Mouse (Mus musculus) spleen, adult 2 months (tissue): ENCODE results near the gene Fkbp7. TPM values are rescaled to one million over a fixed set of nuclear protein-coding genes. Genes with fewer than 3 reads are reported as not detected.
A peak's percentile ranks its signal among the peaks of the same experiment; 100 is the strongest.

ENCODE experiments used
- DNase-seq, 2 experiments: peaks; one replicate each; pipeline versions ENCODE4 v3.0.0 to v3.0.0-alpha.2; 2012 to 2021; ENCODE audit warnings: low spot score in 2 of 2, low read depth in 1 of 2
- H3K27ac ChIP-seq: fragments of 200-500 bp; 2 replicates; pipeline ENCODE4 v1.5.1; 2012; ENCODE audit warnings: low read length, inconsistent platforms; ENCODE audit not compliant: insufficient read depth
- H3K27me3 ChIP-seq: fragments of 200-500 bp; 2 replicates; pipeline ENCODE4 v1.6.1; 2012; ENCODE audit warnings: mild to moderate bottlenecking, moderate library complexity, low read length, inconsistent platforms; ENCODE audit not compliant: control insufficient read depth, insufficient read depth
- H3K36me3 ChIP-seq: fragments of 200-500 bp; 2 replicates; pipeline ENCODE4 v1.6.1; 2012; ENCODE audit warnings: mild to moderate bottlenecking, low read length, inconsistent platforms; ENCODE audit not compliant: control insufficient read depth, insufficient read depth
- H3K4me1 ChIP-seq: fragments of 200-500 bp; 2 replicates; pipeline ENCODE4 v1.6.1; 2011; ENCODE audit warnings: inconsistent platforms; ENCODE audit not compliant: control insufficient read depth, insufficient read depth, insufficient read length
- H3K4me3 ChIP-seq: fragments of 200-500 bp; 2 replicates; pipeline ENCODE4 v1.5.1; 2011; ENCODE audit warnings: mild to moderate bottlenecking, inconsistent platforms; ENCODE audit not compliant: insufficient read depth, insufficient read length; ENCODE audit errors: extremely low read depth
- CTCF ChIP-seq: fragments of 200-500 bp; IDR thresholded peaks from 2 replicates; pipeline ENCODE4 v1.5.1; 2011; ENCODE audit warnings: mild to moderate bottlenecking, inconsistent platforms; ENCODE audit not compliant: insufficient read depth, insufficient read length, insufficient replicate concordance; ENCODE audit errors: extremely low read depth
- POLR2A ChIP-seq: fragments of 200-500 bp; IDR thresholded peaks from 2 replicates; pipeline ENCODE4 v1.6.1; 2011; ENCODE audit warnings: low read depth, low read length, inconsistent platforms
- WGBS: fragments of 180-500 bp; shearing (Covaris S2); methylation state at CpG from one replicate; pipeline ENCODE4 v1.1.7; 2018; 5-methylcytosine and 5-hydroxymethylcytosine counted together
- polyA plus RNA-seq: library from polyadenylated mRNA; depleted of rRNA; stranded (reverse); fragments of >200 nt; gene quantifications from 2 replicates; pipeline ENCODE4 v1.2.3, GENCODE M21; 2012; rRNA removed

Gene Fkbp7
- 0.97 and 1.0 TPM in 2 replicates for polyA plus RNA-seq

DNA sequence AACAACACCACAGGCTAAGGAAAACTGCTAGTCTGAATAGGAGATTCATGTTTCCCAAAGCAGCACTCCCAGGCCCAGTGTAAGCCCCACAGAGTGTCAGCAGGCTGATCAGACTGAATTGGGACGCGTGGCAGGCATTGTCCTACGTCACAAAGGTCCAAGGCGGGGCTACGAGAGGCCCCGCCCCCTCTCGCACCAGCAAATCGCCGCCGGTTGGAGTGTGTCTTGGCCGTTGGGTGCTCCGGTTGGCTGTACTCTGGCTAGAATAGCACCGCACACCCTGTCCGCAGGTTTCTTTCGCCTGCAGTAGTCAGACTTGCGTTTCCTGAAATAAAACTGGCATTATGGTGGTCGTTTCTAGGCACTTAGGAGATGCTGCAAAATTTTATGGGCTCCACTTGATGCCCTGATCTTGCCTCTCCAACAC, at the start of gene Fkbp7:
Fkbp7 (minus strand) TSS at position 151 of the 427 bp plus-strand sequence.
- DNase-seq: peak; percentile 78 to 82
- TF ChIP-seq CTCF (no peak), POLR2A (peak; percentile 58)
- H3K4me3 ChIP-seq: peak within 1 kb of the TSS; percentile 65
- peaks cover 15% of the 10 kb centered on the region; the same call in 1 of the 2 replicates for H3K4me1 ChIP-seq
- WGBS: under 1% methylated on average over 17 of the region's 17 CpGs
- H3K36me3 ChIP-seq: no peaks in the 10 kb centered on the region
- no peaks in the 10 kb centered on the region for H3K27me3 ChIP-seq
- peak within 1 kb of the TSS; percentile 43; the same call in 1 of the 2 replicates for H3K27ac ChIP-seq

DNA sequence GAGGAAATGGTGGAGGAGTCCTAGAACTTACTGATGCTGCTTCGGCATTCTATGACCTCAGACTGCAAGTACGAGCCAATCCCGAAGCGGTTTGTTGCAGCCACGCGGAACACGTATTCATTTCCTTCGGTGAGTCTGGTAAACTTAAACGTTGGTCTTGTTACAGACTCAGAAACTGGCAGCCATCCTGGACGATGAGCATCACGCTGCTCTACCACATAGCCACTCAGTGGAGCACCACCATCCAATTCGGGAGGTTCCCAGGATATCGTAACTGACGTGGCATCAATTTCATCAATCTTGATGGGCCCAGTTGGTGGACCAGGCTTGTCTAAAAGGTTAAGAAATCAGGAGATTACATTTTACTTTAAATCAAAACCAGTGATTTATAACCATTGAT, 46.7 kb upstream of the Fkbp7 start:
- no peak overlapping the region for H3K27ac ChIP-seq
- 95% methylated on average over 14 of the region's 14 CpGs for WGBS
- H3K36me3 ChIP-seq: 0 out of 2 replicates have a peak, but pooled peaks cover 1% of the 10 kb centered on the region
- no peak for TF ChIP-seq CTCF
- TF ChIP-seq POLR2A: no peak
- DNase-seq: no peak
- no peaks in the 10 kb centered on the region for H3K27me3 ChIP-seq
- no peak overlapping the region for H3K4me3 ChIP-seq
- no peaks in the 10 kb centered on the region for H3K4me1 ChIP-seq

DNA sequence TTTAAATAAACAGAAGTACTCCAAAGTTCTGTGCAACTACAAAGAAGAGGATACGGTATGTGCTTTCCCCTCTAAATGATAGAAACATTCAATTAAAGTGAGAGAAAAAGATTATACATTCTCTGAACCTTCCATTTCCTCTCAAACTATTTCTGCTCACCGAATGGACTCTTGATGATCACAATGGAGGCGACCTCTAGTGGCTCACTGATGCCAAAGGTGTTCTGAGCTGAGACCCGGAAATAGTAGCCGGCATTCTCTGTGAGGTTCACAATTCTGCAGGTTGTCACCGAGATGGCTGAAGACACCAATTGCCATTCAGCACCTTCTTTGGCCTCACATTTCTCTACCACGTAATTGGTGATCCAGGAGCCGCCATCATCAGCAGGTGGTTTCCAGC, 42.1 kb upstream of the Fkbp7 start:
- WGBS: 84% methylated on average over 8 of the region's 8 CpGs
- no peak for DNase-seq
- no peak overlapping the region for H3K4me3 ChIP-seq
- no peaks in the 10 kb centered on the region for H3K27me3 ChIP-seq
- 0 out of 2 replicates have a peak, but pooled peaks cover 1% of the 10 kb centered on the region for H3K36me3 ChIP-seq
- no peak for TF ChIP-seq POLR2A
- TF ChIP-seq CTCF: no peak
- no peaks in the 10 kb centered on the region for H3K4me1 ChIP-seq
- H3K27ac ChIP-seq: no peak overlapping the region

DNA sequence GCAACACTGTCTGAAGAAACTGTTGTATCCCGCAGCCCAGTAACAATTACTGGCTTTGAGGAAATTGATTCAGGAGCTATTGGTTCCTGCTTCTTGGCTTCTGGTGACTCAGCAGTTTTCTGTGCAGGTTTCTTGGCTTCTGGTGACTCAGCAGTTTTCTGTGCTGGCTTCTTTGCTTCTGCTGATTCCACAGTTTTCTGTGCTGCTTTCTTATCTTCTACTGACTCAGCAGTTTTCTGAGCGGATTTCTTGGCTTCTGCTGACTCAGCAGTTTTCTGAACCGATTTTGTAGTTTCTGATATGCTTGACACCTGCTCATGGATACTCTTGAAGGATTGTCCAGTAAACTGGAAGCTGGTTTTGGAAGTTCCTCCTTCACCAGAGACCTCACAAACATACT, 35.6 kb upstream of the Fkbp7 start:
- Histone ChIP-seq H3K27me3 (no peaks in the 10 kb centered on the region), H3K4me1 (no peaks in the 10 kb centered on the region), H3K27ac (no peak overlapping the region), H3K36me3 (0 out of 2 replicates have a peak, but pooled peaks cover 2% of the 10 kb centered on the region), H3K4me3 (no peak overlapping the region)
- WGBS: 83% methylated on average over 3 of the region's 3 CpGs
- TF ChIP-seq POLR2A (no peak), CTCF (no peak)
- DNase-seq: no peak

DNA sequence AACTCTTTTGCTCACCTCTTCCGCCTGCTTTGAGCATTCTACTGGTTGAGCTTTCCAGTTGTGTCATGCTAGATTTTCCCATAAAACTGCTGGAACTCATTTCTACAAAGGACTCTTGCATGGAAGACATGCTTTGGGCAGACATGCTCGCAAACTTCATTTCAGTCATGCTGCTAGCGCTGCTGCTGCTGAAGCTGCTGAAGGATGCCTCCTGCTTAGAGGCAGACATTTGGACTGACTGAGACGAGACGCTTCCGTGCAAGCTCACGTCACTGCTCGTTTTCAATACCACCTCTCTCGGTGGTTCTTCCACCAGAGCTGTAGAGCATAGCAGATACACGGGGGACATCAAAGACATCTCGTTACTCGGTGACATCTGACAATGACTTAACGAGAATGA, 32.7 kb upstream of the Fkbp7 start:
- WGBS: 95% methylated on average over 13 of the region's 13 CpGs
- TF ChIP-seq POLR2A: no peak
- no peak for TF ChIP-seq CTCF
- peaks cover 2% of the 10 kb centered on the region; the same call in 1 of the 2 replicates for H3K36me3 ChIP-seq
- H3K27me3 ChIP-seq: no peaks in the 10 kb centered on the region
- H3K27ac ChIP-seq: no peak overlapping the region
- no peaks in the 10 kb centered on the region for H3K4me1 ChIP-seq
- no peak for DNase-seq
- no peak overlapping the region for H3K4me3 ChIP-seq

DNA sequence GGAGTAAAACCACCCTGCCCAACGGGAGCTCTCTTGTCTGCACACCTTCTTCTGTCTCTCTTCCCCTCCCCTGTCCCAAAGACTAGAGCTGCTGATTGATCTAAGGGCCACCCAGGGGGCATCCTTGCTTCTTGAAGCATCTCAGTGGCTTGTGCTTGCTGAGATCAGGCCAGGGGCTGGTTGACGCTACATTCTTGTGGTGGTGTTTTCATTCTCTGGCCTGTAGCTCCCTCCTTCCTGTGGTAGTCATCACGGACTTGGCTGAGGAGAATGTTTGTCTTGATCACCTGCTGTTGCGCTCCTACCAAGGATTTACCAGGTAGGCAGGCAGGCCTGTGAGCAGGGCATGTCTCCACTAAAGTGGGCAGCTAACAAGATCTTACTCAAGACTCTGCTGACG, 29.8 kb upstream of the Fkbp7 start:
- WGBS: 93% methylated on average over 5 of the region's 5 CpGs
- Histone ChIP-seq H3K27me3 (no peaks in the 10 kb centered on the region), H3K4me3 (no peak overlapping the region), H3K4me1 (no peaks in the 10 kb centered on the region), H3K27ac (no peak overlapping the region), H3K36me3 (peaks cover 4% of the 10 kb centered on the region; the same call in 1 of the 2 replicates)
- no peak for DNase-seq
- TF ChIP-seq POLR2A: no peak
- no peak for TF ChIP-seq CTCF

DNA sequence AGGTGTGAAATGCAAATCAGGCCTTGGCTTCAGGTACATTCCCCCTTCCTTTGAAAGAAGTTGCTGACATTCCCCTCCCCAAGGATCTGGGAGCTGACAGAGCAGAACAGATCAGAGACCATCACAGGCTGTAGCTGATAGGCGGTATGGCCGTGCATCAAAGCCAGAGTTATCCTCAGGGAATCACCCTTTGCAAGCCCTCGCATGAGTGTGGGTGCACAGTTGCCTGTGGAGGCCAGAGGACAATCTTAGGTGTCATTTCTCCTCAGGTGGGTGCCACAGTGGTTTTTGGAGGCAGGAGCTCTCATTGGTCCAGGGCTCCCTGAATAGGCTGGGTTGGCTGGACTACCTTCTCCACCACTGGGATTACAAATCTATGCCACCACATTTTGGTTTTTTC, 29.3 kb upstream of the Fkbp7 start:
- Histone ChIP-seq H3K4me1 (no peaks in the 10 kb centered on the region), H3K4me3 (no peak overlapping the region), H3K27me3 (no peaks in the 10 kb centered on the region), H3K27ac (no peak overlapping the region), H3K36me3 (peaks cover 7% of the 10 kb centered on the region)
- no peak for DNase-seq
- TF ChIP-seq POLR2A (no peak), CTCF (no peak)
- 95% methylated on average over 3 of the region's 3 CpGs for WGBS
